Mouse (Mus musculus): ENCODE measurements around the gene Cfap36.

The Cfap36 gene

DNA sequence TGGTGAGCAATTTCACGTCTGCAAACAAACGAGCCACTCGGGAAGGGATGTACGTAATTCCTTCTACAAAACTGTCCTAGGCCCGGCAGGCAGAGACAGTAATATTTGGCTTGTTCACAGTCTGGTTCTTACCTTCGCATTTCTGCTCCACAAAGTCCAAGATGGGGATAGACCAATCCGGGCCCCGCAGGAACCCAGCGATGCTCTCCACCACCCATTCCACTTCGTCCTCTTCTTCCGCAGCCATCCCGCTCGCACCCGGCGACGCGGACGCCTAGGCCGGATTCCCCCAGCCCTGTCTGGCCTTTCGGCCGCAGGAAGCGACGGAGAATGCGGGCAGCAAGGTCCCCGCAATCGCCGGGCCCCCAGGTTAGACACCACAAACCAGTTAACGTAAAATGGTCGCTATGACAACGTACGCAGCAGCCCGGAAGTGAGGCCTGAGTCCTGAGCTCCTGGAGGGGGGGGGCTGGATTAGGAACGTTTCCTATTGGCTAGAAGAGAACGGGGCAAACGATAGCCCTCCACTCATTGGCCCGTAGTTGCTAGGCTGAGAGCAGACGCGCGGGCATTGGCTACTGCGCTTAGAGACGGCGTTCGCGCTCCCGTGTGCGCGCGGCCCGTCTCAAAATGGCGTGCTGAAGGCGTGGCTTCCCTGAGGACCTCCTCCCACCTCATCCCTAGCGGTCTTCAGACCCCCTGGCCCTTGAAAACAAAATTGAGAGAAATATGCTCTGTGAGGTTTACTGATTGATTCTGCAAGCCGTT is at the start of gene Cfap36:
TSS of gene Cfap36 (minus strand) at position 527 of the 768 bp plus-strand sequence.
- in situ Hi-C loops (cut with MboI, MseI), result no loop called here

DNA sequence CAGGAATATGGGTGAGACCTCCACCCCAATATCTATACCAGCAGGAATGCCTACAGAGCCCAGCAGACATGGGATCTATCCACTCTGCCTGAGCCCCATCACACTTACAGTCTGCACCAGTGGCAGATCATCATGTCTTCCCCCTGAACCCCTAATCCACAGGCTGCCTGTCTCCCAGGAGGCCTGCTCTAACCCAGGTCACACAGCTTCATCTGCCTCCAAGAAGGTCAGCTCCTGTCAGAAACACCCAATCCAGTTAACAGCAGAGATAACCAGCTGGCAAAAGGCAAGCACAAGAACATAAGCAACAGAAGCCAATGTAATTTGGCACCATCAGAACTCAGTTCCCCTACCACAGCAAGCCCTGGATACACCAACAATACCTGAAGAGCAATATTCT is 40.1 kb upstream of the Cfap36 start:
- in situ Hi-C loops (cut with MboI, MseI), result no loop called here

DNA sequence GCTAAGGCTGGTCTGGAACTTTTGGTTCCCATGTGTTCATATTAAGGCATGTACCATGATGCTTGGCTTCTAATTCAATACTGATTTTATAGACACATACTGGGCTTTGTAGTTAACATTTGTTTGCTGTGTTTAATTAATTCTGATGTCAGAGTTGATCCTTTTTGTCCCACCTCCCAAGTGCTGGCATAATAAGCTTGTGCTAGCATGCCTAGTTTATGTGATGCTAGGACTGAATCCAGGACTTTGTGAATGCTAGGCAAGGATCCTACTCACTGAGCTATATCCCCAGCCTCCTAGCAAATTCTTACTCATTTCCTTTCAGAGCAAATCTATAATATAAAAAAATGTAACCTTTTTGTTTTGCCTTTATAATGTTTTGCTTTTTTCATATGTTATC is 38.8 kb upstream of the Cfap36 start:
- in situ Hi-C loops (cut with MboI, MseI), result no loop called here

DNA sequence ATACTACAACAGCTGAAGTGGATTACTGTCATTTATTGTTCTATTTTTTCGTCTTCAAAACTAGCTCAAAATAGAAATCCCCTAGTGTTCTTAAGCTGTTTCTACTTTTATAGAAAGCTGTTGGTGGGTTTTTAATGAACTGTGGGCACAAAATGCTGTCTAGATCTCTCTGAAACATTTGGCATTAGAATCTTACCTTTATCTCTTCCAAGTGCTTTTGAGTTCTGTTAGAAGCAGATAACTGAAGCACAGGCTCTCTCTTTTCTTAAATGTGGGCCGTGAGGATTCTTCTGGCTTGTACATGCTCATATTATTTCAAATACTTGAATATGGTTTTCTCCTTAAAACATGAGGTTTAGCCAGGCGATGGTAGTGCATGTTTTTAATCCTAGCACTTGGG is 27.5 kb upstream of the Cfap36 start:
- in situ Hi-C loops (cut with MboI, MseI), result loop anchor here (5.0 to 10.0 kb wide), 2 partner anchors 73 to 130 kb away; no protein-coding TSS in a partner anchor

DNA sequence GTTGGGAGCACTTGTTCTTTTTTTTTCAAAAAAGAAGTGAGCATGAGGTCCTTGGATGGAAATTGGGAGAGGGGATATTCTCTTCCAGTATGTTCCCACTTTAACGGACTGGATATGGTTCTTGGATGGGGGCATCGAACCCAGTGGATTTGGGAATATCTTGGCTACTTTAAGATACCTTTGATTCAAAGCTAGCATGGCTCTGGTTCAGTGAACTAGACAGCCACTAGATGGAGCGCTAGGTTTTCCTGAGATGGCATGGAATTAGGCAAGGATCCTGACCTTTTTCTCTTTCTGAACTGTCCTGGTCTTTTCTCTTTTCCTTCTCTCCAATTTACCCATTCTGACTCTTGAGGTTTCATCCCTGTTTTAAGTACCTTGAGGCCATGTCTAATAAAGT is 20.6 kb upstream of the Cfap36 start:
- in situ Hi-C loops (cut with MboI, MseI), result no loop called here

DNA sequence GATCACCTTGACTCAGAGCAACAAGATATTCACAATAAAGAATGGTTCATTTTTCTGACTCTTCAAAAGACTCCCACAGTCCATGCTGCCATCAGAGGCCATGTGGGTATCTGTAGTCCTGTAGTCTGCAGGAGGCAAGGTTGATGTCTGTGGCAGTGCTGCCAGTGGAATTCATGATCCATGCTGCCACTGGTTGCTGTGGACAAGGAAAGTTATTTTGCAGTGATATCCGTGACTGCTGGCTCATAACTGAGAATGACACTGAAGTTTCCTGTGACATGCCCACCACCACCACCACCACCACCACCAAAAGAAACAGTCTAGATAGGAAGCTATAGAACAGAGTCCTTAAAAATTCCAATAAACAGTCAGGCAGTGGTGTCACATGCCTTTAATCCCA is 7.4 kb upstream of the Cfap36 start:
- in situ Hi-C loops (cut with MboI, MseI), result loop anchor here (5.0 kb wide), 1 partner anchor 268 kb away; no protein-coding TSS in a partner anchor

DNA sequence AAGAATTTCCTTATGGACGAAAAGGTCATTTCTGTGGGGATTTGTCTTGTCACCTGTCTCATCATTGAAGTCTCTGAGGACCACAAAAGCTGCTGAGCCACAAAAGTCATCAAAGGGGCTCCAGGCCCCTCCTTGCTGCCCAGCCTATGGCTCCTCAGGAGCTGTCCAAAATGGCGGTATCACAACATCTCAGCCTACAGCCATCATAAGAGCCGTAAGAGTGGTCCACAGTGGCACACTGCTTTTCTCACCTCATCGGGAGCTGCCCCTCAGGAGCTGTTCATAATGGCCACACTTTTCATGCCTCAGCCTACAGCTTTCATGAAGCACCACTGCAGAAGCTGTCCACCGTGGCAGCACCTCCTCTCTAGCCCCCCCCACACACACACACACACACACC is 1.2 kb upstream of the Cfap36 start:
- in situ Hi-C loops (cut with MboI, MseI), result no loop called here

DNA sequence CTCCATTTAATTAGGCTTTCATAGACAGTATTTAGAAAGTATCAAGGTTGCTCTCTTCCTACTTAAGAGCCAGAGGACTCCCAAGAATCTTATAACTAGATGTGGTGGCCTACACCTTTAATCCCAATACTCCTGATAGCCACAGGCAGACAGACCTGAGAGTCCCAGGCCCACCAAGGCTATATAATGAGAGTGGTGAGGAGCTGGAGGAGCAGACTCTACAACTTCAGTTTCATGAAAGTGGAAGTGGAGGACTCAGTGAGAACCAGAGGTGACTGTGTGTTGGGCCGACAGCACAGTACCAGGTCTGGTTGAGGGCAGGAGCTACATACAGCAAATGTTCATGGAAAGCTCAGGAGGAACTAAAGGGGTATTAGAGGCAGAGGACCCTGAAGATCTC is 516 bp upstream of the Cfap36 start:
- in situ Hi-C loops (cut with MboI, MseI), result no loop called here

DNA sequence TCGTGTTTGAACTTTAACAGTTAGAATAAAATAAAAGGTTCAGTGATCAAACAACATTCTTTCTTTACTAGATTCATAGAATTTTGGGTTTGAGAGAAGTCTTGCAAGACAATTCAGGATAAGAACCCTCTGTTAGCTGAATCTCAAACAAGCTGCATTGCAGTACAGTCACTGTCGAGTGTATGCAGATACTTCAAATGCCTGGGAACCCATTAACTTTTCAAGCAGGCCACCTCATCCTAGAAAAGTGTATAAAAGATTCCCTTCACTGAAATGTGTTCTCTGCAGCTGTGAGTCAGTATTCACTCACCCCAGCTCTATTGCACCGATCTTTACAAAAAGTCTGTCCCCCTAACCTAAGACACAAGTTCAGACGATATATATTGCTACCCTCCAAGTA is 1.2 kb downstream of the Cfap36 start:
- in situ Hi-C loops (cut with MboI, MseI), result no loop called here

DNA sequence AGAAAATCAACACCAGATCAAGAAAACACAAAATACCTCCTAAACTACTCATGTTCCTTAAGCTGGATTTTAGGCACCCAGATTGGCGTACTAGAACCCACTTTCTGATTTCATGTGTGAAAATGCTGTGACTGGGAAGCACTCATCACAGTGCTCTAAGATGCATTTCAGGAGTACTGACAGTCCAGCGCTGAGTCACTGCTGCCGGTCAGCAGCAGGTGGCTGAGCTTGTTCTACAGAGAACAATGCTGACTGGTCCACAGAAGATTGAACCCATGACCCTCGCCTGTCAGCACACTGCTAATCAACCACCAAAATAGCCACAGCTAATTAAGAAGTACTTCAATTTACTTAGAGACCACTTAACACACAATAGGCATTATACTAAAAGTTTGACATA is 5.2 kb downstream of the Cfap36 start:
- in situ Hi-C loops (cut with MboI, MseI), result no loop called here

DNA sequence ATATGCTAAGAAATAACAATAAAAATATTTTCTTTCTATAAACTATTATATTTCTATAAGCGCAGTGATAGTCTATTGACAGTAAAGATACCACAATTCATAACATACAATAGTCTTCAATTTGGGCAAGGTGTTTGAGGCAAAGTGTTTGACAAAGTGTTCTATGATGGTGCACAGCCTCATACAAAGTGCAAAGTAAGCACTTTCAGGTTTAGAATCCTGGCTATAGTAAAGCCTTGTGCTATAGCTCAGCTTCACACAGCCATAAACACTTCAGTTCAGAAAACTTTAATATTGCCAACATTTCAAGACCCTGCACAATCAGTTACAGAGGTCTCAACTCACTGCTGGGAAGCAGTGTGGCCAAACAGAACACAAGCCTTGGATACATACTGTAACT is 7.9 kb downstream of the Cfap36 start:
- in situ Hi-C loops (cut with MboI, MseI), result no loop called here

DNA sequence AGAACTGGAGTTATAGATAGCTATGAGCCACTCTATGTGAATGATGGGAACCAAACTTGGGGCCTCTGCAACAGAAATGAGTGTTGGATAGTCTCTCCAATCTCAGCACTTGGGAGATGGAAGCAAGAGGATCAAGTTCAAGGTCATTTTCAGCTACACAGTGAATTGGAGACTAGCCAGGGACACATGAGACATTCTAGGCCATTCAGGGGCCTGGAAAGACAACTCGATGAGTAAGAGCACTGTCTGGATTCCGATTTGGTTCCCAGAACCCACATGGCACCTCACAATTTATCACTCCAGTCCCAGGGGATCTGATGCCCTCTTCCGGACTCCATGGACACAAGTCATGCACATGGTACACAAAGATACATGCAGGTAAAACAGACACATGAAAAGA is 8.7 kb downstream of the Cfap36 start:
- in situ Hi-C loops (cut with MboI, MseI), result no loop called here

DNA sequence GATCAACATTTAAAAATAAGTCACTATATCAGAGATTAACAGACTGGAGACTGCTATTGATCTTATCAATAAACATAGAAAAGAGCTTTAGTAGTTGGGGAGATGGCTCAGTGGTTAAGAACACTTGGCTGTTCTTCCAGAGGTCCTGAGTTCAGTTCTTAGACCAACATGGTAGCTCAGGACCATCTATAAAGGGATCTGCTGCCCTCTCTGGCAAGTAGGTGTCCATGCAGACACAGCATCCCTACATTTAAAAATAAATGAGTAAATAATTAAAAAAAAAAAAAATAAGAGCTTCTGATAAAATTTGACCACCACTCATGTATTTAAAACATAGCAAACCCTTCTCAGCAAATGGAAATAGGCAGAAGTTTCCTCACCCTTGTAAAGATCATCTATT is 9.2 kb downstream of the Cfap36 start:
- in situ Hi-C loops (cut with MboI, MseI), result no loop called here

DNA sequence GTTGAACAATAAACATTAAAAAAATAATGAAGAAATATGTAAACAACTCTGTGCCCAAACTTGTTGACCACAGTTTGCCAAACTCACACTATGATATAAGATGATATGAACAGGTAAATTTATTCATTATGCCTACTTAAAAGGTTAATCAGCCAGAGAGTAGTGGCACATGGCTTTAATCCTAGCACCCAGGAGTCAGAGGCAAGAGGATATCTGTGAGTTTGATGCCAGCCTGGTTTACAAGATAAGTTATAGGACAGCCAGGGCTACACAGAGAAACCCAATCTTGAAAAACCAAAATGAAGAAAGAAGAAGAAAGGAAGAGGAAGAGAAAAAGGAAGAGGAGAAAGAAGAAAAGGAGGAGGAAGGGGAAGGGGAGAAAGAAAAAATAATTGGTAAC is 9.8 kb downstream of the Cfap36 start:
- in situ Hi-C loops (cut with MboI, MseI), result no loop called here

DNA sequence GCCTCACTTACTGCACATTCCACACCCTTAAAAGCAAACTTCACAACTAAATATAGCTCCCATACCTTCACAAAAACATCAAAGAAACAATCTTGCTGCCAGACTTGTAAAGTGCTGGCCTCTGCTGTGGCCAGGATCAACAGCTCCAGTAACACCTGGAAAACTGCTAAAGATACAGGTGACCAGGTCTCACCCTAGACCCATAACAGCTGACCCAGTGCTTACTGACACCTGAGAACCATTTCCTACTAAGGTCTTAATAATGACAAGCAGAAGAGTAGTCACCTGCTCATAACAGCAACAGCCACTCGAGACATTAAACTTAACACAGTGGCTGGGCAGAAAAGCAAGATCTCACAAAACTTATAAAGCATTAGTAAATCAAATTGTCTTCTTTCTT is 13.6 kb downstream of the Cfap36 start:
- in situ Hi-C loops (cut with MboI, MseI), result no loop called here

DNA sequence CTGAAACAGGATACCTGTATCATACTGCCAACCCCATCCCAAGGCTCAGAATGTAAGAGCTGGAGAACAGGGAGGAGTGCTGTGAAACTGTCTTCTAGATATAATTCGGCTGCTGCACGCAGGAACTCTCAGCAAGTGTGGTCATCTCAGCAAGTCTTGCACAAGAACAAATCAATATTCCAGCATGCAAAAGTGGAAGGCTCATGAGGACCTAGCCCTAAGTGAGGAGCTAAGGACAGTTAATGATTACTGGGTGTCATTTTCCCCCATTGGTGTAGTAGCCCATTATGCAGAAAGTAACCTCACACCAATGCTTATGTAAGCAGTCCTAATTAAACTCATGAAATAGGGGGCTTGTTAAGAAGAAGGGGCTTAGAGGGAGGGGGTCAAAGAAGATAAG is 18.3 kb downstream of the Cfap36 start:
- in situ Hi-C loops (cut with MboI, MseI), result no loop called here

DNA sequence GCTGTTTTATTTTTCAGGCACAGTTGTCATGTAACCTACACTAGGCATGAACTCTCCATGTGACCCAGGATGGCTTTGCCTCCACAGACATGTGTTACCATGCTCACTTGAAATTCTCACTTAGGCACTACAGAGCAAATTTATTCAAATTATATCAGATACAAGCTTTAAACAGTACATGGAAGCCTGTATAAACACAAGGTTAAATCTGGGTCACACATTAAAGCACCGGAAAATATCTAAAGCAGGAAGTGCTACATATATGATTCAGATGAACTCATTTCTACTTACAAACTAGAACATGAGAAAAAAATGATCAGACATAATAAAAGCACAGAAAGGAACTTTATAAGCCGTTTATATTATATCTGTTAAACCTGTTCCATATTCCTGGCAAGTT is 22.5 kb downstream of the Cfap36 start:
- in situ Hi-C loops (cut with MboI, MseI), result loop anchor here (25.0 kb wide), 1 partner anchor 913 kb away; no protein-coding TSS in a partner anchor

DNA sequence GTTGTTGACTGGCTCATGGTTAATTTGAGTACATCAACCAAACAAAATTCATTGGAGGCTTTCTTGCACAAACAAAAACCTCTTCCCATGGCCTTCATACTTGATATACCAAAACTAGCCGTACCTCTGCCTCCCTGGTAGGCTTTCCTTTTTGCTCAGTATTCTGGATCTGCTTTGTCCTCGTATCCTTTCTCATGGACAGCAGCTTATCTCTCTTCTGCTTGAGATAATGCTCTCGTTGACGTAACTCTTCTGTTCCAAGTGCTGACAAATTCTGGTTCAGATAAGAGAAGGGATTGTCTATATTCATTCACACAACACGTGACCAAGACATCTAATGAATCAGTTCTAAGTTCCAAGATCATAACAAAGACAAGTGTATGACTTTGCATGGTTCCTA is 24.9 kb downstream of the Cfap36 start:
- in situ Hi-C loops (cut with MboI, MseI), result loop anchor here (25.0 kb wide), 1 partner anchor 915 kb away; no protein-coding TSS in a partner anchor

DNA sequence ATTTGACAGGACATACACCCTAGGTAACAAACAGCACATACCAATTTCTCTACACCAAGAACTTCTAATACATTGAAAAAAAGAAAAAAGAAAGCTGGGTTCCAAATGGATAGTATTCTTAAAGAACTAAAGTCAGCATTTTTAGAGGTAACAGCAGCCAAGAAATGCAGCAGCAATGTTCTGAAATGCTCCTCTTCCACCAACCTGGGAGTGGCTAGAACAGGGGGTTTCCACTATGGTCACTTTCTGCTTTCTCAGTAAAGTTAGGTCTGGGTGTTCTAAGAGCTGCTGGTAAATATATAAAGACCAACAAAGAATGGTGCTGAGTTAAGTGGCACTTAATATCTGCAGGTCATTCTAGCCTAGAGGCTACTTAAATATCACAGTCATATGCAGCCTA is 28.2 kb downstream of the Cfap36 start:
- in situ Hi-C loops (cut with MboI, MseI), result loop anchor here (5.0 to 25.0 kb wide), 2 partner anchors 42 to 918 kb away; no protein-coding TSS in a partner anchor

DNA sequence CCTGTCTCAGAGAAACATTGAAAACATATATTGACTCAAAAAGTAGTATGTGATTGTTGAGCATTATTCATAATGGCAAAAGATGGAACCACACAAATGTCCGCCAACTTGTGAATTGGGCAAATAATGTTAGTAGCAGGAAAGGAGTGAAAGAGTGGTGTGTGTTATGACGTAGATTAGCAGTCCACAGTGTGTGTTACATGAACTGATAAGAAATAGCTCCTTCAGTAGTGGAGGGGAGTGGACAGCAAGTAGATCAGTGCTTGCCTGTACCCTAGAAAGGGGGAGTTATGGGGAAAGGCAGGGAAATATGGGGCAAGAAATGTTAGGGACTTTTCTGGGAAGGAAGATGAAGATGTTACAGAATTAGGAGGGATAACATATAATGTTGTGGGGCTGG is 31.0 kb downstream of the Cfap36 start:
- in situ Hi-C loops (cut with MboI, MseI), result loop anchor here (5.0 to 25.0 kb wide), 2 partner anchors 39 to 921 kb away; no protein-coding TSS in a partner anchor

DNA sequence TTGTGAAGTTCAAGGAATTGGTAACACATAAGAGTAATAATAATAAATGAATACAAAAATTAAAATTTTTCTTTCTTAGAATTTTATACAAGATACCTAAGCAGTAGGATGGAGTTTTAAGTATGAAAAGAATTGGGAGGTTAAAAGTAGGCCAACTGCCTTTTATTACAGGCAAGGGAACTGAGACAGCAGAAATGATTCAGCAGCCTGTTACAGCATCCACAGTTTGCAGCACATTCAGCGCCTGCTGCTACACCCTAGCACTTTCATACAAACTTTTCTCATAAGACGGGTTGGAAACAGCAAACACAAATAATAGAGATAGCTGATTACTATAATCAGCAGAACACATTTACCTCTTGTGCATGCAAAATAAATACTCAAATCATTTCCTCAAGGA is 37.4 kb downstream of the Cfap36 start:
- in situ Hi-C loops (cut with MboI, MseI), result loop anchor here (25.0 kb wide), 1 partner anchor 928 kb away; no protein-coding TSS in a partner anchor

DNA sequence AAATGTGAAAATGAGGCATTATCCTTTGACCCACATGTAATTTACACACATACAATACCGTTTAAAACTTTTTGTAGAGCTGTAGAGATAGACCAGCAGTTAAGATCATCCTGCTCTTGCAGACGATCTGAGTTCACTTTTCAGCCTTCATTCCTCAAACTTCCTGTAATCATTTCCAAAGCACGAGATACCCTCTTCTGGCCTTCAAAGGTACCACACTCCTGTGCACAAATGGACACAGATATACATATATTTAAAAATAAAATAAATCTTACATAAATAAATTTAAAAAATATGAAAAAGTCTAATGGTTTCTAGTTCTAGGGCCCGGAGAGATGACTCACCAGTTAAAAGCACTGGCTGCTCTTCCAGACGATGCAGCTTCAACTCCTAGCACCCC is 43.6 kb downstream of the Cfap36 start:
- in situ Hi-C loops (cut with MboI, MseI), result loop anchor here (25.0 kb wide), 1 partner anchor 934 kb away; no protein-coding TSS in a partner anchor

DNA sequence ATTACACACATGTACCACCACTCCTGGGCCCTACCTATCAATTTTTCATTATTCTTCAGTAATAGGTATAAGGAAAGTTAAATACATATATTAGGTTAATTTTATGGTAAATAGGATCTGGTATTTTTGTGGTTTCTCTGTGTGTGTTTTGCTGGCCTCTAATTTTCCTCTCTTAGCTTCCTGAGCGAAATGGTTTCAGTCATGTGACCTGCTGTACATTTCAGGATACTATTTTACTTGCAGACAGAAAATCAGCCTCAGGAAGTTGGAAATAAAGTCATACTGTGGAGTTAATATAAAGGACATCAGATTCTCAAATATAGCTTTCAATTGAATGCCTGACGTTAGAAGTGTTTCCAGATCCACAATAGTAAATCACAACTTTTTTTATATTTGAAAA is 58.2 kb downstream of the Cfap36 start:
- in situ Hi-C loops (cut with MboI, MseI), result no loop called here

Measured in regulatory T cell (primary cell).